Mouse (Mus musculus) bone marrow macrophage, adult 2 months (primary cell): ENCODE results near the gene Chst15. TPM values are rescaled to one million over a fixed set of nuclear protein-coding genes. Genes with fewer than 3 reads are reported as not detected.

Source experiments
- H3K27ac ChIP-seq: 2 replicates; pipeline ENCODE4 v1.5.1; 2012; ENCODE audit warnings: low read depth, low read length; ENCODE audit not compliant: insufficient read depth
- H3K4me1 ChIP-seq: 2 replicates; pipeline ENCODE4 v1.6.1; 2012; ENCODE audit warnings: low read length; ENCODE audit not compliant: control insufficient read depth, insufficient read depth
- H3K4me3 ChIP-seq: 2 replicates; pipeline ENCODE4 v1.5.1; 2012; ENCODE audit warnings: mild to moderate bottlenecking, low read length, moderate library complexity; ENCODE audit not compliant: insufficient read depth
- CTCF ChIP-seq: IDR thresholded peaks from 2 replicates; pipeline ENCODE4 v1.5.1; 2012; ENCODE audit warnings: low read depth, mild to moderate bottlenecking, low read length, moderate library complexity
- POLR2A ChIP-seq: IDR thresholded peaks from 2 replicates; pipeline ENCODE4 v1.6.1; 2012; ENCODE audit warnings: mild to moderate bottlenecking, low read depth, low read length, borderline replicate concordance
- polyA plus RNA-seq: library from polyadenylated mRNA; stranded (reverse); fragments of >200 nt; gene quantifications from 2 replicates; pipeline ENCODE4 v1.2.4, GENCODE M21; 2012; ENCODE audit not compliant: missing spikeins, insufficient read depth, insufficient read length

The Chst15 gene
- polyA plus RNA-seq, 1 experiment: 0.42 TPM

DNA sequence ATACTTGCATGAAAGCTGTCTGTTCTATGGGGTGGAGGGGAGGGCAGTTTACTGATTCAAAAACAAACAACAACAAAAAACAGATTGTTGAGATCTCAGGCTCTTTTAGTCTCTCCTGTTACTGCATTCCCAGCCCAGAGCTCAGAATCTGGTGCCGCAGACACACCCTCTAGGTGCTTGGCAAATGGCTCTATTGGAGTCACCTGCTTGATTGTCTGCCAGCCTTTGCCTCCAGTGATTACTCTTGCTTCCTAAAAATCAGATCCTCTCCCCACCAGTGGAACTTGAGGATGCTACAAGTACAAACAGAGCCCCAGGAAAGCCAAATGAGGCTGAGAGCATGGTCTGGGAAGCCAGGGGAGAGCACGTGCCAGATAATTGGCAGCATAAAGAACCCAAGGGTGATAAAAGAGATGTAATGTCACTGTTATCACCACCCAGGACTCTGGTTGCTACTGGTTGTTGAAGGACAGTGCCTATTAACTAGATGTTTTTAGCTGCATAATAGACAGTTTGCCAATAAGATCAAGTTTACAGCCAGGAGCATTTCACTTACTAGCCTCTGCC is 4.4 kb upstream of the Chst15 start:
- H3K4me3 ChIP-seq: no peak overlapping the region
- TF ChIP-seq CTCF: no peak
- TF ChIP-seq POLR2A: no peak
- peaks cover 3% of the 10 kb centered on the region for H3K4me1 ChIP-seq
- H3K27ac ChIP-seq: no peak overlapping the region

DNA sequence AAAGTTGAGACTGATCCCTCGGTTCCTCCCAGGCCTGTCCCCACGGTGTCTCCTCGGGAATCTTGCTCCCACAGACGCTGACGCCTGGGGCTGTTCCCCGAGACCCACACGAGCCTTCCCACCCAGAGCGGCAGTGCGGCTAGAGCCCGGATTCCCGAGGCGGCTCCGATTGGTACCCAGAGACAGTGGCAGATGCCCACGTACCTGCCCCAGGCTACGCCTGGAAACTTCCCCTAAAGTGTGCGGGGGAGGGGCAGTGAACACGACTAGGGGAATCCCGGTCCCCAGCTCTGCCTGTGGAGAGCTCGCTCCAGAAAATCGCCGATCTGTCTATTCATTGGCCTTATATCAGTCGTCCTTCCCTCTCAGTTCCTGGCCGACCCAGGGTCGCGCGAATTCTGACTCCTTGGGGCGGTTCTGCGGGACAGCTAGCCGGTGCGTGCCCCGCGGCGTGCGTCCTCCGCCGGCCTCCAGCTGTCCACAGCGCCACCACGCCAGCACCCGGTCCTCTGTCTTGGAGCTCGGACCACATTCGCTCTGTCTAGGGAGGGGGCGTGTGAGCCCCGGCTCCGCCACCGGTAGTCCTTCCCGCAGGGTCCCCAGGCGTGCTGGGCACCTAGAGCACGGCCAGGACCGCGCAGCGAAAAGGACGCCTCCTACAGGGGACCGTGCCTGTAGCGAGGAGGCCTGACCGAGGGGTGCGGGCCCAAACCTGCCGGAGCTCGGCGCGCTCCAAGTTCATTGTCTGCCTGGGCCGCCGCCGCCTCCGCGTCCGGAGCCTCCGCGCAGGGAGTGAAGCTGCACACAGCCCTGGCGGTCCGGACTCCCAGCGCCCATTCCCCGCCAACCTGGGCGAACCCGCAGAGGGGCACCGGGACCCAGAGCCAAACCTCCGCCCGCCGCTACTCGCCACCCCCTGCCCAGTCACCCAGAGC is 660 bp downstream of the Chst15 start:
- TF ChIP-seq CTCF: no peak
- TF ChIP-seq POLR2A: no peak
- Histone ChIP-seq H3K4me3 (peak overlapping the region; percentile 70), H3K4me1 (no peaks in the 10 kb centered on the region), H3K27ac (no peak overlapping the region)

DNA sequence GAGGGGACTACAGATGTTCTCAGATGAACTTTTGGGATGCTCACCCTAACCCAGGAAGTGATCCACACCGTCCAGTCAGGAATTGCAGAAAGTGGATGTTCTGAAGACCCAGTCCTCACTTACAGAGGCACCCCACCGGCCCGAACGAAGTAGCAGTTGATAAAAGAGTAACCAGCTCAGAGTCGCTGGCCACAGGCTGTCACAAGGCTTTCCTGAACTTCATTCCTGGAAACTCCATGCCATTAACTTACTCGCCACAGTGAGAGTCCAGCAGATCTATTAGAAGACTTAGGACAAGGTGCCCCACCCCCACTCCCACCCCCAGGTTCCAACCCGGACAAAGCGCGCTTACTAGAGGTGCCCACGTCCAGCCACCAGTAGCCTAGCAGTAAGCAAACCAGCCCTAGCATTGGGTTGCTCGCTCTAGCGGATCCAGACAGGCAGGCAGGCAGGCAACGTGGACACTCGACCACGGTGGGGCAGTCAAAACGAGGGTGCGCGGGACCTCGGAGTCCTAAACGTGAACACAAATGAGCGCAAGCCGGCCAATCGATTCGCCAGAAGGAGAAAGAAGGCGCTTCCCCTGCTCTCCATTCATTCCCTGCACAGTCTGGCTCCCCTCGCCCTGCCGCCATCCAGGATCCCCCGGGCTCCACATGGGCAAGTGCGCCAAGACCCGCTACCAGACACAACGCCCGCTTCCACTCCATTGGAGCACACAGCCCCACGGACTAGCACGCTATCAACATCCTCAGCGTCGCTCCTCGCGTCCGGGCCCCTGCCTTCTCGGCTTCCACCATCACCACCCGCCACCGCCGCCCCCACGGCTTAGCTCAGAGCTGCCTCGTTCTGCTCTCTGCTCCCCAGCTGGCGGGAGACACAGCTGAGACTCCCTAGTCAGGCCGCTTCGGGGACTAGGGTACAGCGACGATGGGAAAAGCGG is 1.6 kb downstream of the Chst15 start:
- H3K4me1 ChIP-seq: no peaks in the 10 kb centered on the region
- no peak for TF ChIP-seq POLR2A
- TF ChIP-seq CTCF: no peak
- H3K4me3 ChIP-seq: peak overlapping the region; percentile 70; the same call in 1 of the 2 replicates
- no peak overlapping the region for H3K27ac ChIP-seq

DNA sequence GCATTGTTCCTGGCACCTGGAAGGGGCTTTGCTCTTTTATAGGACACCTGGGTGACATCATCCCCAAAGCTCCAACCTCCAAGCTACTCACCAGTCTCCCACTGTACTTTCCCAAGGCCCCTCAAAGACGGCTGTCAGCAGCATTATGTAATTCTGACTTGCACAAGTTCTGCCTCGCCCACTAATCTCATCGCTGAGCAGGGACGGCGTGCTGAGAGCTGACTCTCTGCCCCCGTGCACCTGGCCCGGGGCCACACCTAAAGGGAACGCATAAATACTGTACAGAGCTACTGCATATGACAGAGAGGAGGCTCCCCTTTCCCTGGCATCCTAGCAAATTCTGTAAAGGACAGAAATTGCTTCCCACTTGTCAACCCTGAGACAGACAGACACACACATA is 4.6 kb downstream of the Chst15 start:
- TF ChIP-seq CTCF: no peak
- TF ChIP-seq POLR2A: no peak
- Histone ChIP-seq H3K4me3 (no peak overlapping the region), H3K27ac (no peak overlapping the region), H3K4me1 (no peaks in the 10 kb centered on the region)

DNA sequence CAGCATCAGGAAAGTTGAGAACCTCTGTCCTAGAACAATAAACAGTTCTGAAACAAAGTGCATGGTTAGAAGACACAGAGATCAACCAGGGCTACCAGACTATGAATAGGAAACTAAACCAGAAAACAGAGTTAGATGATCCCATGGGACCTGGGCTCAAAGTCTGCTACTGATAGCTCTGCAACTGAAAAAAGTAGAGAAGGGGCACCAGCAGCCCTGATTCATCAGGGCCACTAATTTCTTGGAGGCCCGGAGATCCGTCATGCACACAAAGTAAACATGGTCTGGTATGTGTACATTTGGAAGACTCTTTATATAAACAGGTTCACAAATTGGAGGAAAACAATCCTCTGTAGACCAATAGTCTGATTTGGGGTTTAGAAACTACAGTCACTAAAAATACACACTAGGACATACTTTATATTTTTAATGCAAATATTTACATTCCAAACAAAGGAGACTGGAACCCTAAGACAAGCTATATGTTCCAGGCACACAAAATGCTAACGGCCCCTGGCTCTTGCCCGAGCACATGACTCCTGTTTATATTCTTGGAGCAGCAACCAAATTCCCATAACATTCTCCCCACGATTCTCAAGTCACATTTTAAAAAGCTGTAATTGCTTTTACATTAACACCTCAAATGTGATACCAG is 8.4 kb downstream of the Chst15 start:
- H3K4me1 ChIP-seq: no peaks in the 10 kb centered on the region
- no peak overlapping the region for H3K27ac ChIP-seq
- no peak overlapping the region for H3K4me3 ChIP-seq
- TF ChIP-seq CTCF (no peak), POLR2A (no peak)

DNA sequence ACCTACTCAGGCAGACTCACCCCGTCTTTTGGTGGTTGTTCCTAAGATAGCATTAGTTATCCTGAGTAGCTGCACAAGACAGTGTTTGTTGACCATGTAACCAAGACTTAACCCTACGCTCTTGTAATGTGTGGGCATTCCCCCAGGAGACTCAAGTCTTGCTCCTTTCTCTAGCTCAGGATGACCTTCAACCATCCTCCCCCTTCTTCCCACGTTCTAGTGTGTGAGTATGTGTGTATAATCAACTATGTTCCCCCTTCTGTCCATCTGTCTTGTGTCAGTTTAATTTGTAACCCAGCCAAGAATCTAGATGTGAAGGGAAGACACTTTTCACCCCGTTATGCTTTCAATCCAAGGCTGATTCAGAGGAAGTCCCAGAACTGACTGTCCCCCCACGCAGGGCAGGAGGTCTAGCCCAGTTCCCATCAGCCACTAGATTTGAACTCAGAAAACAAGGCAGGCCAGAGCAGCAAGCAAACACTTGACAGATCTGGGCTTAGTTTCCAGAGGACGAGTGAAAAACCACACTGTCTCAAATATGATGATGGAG is 9.2 kb downstream of the Chst15 start:
- no peak overlapping the region for H3K27ac ChIP-seq
- H3K4me1 ChIP-seq: no peaks in the 10 kb centered on the region
- H3K4me3 ChIP-seq: no peak overlapping the region
- TF ChIP-seq CTCF: no peak
- no peak for TF ChIP-seq POLR2A

DNA sequence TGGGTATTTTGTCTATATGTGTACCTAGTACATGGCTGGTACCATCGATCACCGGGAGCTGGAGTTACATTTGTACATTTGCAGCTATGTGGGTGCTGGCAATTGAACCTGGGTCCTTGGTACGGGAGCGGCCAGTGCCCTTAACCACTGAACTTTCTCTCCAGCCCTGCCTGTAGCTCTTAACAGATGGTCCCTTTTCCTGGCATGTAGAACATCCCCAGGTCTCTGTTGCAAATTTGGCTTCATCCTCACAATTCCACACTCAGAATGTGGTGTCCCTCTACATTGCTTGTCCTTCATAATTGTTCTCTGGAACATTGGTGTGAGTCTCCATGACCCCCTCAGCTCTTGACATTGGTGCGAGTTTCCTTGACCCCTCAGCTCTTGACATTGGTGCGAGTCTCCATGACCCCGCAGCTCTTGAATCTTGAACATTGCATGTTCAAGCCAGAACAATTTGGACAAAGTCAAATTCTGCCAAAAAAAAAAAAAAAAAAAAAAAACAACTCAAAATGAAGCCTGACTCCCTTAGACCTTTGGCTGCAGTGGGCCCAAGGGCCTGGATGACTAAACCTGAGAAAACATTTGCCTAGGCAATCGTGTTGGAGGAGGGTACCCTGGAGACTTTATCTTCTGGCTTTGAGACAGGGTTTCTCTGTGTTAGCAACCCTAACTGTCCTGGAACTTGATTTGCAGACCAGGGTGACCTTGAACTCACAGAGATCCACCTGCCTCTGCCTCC is 10.2 kb downstream of the Chst15 start:
- no peaks in the 10 kb centered on the region for H3K4me1 ChIP-seq
- no peak overlapping the region for H3K27ac ChIP-seq
- TF ChIP-seq POLR2A: no peak
- no peak for TF ChIP-seq CTCF
- H3K4me3 ChIP-seq: no peak overlapping the region

DNA sequence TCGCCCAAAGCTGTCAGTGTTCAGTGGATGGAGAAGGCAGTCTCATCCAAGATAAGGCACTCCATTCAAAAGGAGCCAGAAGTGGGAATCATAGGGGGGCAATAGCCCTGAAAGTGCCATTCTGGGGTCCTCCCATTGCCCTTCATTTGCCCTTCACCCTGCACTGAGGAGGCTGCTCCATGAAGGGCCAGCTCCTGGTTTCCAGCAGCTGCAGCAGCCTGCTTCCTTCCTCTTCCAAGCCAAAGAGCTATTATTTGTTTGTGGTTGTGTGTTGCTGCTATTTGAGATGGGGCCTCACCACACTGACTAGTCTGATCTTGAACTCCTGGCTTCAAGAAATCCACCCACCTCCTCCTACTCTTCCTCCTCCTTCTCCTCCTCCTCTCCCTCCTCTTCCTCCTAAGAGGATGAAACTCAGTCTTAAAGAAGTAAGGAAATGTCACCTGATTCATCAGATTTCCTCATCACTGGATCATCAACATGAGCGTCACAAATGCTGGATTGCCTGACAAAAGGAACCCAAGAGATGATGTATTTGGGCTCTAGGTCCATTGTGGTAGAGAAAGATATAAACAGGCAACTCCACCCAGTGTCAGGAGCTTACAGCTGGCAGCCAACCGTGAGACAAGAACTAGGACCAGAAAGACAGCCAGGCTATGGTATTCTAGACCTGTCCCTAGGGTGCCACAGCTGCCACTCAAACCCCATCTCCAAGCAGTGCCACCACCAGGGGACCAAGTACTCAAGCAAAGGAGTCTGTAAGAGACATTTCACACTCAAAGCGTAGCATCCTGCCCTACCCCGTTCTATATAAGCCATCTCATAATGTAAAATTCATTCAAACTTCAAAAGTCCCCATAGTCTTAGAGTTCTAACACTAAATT is 11.3 kb downstream of the Chst15 start:
- no peaks in the 10 kb centered on the region for H3K4me1 ChIP-seq
- no peak overlapping the region for H3K4me3 ChIP-seq
- TF ChIP-seq CTCF: no peak
- TF ChIP-seq POLR2A: no peak
- H3K27ac ChIP-seq: no peak overlapping the region
